Mouse (Mus musculus) thymus, postnatal 4 days (tissue): ENCODE measurements around the gene Tmem255b.

ENCODE experiments used
- DNase-seq: peaks from one replicate; pipeline ENCODE4 v3.0.0; 2021

Gene Tmem255b

DNA sequence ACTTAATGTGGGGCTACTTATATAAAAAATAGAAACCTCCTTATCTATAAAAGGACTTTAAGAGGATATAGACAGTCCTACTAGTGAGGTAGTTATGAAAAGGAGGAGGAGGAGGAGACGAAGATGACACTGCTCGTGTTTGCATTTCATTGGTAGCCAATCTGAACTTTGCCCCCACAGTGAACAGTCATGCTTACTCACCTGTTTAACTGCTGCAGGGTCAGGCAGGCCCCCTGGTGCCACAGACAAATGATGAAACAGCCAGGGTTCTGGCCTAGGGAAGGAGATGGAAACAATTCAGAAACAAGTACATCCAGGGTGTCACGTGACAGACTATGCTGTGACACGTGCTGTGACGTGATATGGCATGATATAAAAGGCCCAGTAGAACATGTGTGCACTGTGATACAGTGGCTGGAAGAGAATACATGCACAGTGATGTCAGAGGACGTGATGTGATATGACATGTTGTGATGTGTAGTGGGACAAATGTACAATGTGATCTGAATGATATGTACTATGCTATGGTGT lies 16.8 kb downstream of the Tmem255b start:
- DNase-seq: no peak

GRCm38 (mm10) chr8:13454341-13455113 lies 19.5 kb downstream of the Tmem255b start:
- DNase-seq: no peak

DNA sequence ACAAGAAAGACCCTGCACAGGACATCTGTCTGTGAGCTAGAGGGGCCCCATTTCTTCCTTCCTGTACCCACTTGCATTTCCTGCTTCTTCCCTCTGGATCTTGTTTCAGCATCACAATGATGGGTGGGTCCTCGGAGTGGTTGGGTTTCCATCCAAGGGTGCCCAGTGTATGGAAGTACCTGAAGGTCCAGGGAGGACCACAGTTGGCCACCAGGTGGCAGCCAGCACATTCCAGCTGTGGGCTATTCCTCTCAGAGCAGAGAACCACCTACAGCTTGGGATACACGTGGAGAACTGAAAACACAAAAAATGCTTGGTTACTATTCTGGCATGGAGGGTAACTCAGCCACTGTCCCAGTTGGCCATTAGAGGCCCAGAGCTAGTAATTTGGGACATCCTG lies 20.3 kb downstream of the Tmem255b start:
- peak; percentile 70 for DNase-seq

- DNase-seq: no peak
Observed at GRCm38 (mm10) chr8:13459431-13459830, 24.4 kb downstream of the Tmem255b start.

DNA sequence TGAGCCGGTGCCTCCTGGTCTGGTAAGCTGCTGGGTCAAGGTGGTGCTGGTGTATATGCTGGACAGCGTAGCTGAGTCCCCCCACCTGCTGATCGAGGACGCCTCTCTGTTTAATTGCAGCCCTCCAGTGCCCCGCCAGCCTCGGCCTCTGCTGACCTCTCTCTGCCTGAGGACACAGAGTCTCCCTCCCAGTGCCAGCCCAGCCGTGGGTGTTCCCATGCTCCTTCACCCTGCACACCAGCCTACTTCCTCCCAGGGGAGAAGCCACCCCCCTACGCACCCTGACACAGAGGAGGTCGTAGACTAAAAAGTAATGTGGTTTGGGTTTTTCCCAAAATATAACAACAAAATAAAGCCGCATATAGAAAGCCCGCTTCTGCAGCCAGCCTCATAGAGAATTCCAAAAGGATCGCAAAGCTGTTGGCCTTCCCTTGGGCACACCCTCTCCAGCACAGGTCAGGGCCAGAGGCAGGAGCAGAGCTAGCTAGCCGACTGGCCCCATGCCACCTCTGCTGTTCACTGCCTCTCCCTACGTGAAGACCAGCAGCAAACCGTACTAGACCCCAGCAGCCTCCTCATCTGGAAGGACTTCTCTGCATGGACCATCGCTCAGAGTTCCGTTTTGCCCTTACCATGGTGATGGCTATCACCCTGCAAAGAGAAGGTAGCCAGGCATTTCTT lies 26.2 kb downstream of the Tmem255b start:
- DNase-seq: no peak

- DNase-seq: peak; percentile 90
Observed at GRCm38 (mm10) chr8:13461843-13462242, 26.9 kb downstream of the Tmem255b start.

DNA sequence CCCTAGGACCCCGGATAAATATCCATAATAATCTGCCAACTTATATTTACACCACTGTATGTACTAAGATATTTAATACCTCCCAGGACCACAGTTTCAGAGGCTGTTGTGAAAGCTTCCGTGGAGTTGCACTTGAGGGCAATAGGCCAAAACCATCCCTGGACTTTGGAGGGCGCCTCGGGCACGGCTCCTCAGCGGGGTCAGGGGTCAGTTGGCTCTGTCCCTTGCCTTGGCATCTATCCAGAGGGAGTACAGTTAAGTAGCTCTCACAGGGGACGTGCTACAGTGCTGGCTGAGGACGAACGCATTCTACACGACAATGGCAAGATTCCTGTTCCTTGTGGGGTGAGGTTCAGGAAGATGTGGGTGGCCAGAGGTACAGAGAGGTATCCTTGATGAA lies 27.4 kb downstream of the Tmem255b start:
- no peak for DNase-seq

GRCm38 (mm10) chr8:13465324-13465723 lies 30.3 kb downstream of the Tmem255b start:
- no peak for DNase-seq

GRCm38 (mm10) chr8:13466989-13467388 lies 32.0 kb downstream of the Tmem255b start:
- DNase-seq: peak; percentile 47

DNA sequence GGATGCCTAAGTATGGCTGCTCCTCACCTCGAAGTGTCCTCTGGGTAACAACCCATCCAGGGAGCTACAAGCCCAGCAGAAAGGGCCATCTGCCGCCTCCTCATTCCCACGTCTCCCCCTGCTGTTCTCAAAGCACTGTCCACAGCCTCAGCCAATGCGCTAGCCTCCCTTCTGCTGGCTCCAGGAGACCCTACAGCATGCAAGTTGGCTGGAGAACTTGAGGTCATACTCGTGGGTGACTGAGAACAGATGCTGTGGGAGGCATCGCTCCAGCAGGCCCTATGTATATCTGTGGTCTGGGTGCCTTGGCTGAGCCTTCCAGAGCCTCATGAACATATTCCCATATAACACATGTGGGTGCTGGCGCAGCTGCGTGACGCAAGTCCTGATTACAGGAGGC lies 33.7 kb downstream of the Tmem255b start:
- DNase-seq: no peak

DNA sequence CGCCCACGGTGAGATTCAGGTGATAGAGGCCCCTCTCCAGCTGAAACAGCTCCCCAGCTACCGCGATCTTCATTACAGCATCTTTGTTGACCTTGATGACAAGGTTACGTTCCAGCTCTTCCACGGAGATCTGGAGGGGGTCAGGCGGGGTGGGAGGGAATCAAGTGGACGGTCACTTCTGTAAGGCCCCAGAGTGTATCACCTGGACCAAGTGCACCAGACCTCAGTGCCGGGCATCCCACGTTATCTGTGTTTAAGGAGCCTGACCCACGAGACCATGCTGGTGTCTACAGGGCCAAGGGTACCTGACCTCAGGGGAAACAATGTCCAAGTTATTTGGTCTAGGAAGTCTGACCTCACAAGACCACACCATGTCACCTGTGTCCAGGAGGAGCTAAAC lies 36.5 kb downstream of the Tmem255b start:
- no peak for DNase-seq

- DNase-seq: no peak
Observed at GRCm38 (mm10) chr8:13472284-13472683, 37.3 kb downstream of the Tmem255b start.

GRCm38 (mm10) chr8:13475892-13476291 lies 40.9 kb downstream of the Tmem255b start:
- no peak for DNase-seq

GRCm38 (mm10) chr8:13481089-13481554 lies 46.1 kb downstream of the Tmem255b start:
- no peak for DNase-seq

DNA sequence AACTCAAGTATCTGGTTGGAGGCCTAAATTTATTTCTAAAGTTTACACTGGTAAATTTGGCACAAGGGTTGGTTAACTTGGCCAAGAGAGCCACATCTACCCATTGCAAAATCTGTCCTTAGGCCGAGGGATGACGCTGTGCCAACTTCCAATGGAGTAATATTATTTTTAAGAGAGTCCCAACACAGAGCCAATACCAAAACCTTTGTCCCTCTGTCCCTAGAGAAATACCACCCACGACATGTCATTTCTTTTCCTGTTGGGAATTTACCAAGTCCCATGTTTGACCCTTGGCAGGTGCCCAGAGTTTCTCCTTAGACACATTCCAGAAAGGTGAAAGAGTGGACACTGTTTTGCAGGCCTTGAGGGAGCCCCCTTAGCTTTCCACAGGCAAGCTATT lies 46.6 kb downstream of the Tmem255b start:
- no peak for DNase-seq

DNA sequence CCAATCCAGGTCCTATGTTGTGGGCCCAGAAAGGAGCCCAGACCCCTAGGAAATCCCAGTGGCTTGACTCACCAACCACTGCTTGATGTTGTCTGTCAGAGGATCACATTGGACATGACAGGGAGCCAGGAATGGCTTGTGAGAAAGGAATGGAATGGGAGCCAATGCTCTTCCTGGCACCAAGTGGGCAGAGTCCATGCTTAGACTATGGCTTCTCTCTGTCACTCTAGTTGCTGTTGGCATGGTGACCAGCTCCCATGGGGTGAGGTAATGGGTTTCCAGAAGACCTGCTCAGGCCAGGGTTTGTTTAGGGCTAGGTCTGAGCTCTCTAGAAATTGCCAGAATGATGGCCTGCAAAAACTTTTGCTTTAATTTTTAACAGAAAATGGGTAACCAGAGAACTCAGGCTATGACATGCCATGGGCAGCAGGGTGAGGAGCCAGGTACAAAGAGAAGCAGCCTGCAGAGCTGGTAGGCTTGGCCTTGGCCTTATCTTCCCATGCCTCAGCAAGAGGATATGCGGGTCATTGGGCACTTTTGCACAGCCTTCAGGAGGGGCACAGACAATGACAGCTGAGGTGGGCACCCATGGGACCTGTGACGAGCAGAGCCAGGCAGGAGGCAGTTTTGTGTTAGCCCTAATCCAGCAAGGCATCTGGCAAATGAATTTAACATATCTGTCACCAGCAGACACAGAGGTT lies 47.3 kb downstream of the Tmem255b start:
- DNase-seq: no peak

- DNase-seq: no peak
Observed at GRCm38 (mm10) chr8:13483191-13483590, 48.2 kb downstream of the Tmem255b start.

DNA sequence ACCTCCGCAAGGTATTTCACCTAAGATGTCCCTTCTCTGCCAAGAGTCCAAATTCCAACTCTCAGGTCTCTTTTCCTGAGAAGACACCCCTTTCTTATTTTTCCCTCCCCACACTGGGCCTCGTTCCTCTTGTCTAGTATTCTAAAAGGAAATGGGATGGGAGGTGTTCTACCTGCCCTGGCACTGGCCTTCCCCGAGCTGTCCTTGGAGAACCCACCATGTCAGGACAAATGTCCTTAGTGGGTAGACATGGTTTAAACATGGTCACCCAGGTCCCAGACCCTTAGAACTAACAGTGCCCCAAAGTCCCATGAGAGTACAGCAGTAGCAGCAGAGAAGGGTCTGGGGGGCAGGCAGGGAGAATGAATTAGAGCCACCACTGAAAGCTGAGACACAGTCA lies 54.4 kb downstream of the Tmem255b start:
- DNase-seq: no peak

- no peak for DNase-seq
Observed at GRCm38 (mm10) chr8:13489986-13490910, 55.3 kb downstream of the Tmem255b start.

GRCm38 (mm10) chr8:13491491-13492010 lies 56.6 kb downstream of the Tmem255b start:
- no peak for DNase-seq

- no peak for DNase-seq
Observed at GRCm38 (mm10) chr8:13492198-13492995, 57.4 kb downstream of the Tmem255b start.
